Mouse (Mus musculus): ENCODE measurements around the gene Gm4353. TPM values are rescaled to one million over a fixed set of nuclear protein-coding genes. Genes with fewer than 3 reads are reported as not detected.

The Gm4353 gene
- polyA plus RNA-seq, 1 experiment from 2014 or later, result 1.0 TPM

- peaks cover 17% of the 10 kb centered on the region for H3K4me1 ChIP-seq (ENCODE audit: control insufficient read depth, insufficient read depth, low read length)
- no peak overlapping the region for H3K9ac ChIP-seq (ENCODE audit: low read depth, low read length)
- H3K4me2 ChIP-seq (ENCODE audit: low read length), result no peak overlapping the region
- H3K4me3 ChIP-seq (ENCODE audit: low read depth, low read length), result no peak overlapping the region
- no peak for ATAC-seq
- H3K27me3 ChIP-seq (ENCODE audit: control insufficient read depth, insufficient read depth, low read depth, low read length), result no peaks in the 10 kb centered on the region
- WGBS, result 87% methylated on average over 7 of the region's 7 CpGs
- no peaks in the 10 kb centered on the region for H3K9me3 ChIP-seq (replicated peaks; ENCODE audit: control insufficient read depth, low read length, poor library complexity, severe bottlenecking)
- peaks cover 19% of the 10 kb centered on the region for H3K36me3 ChIP-seq (ENCODE audit: control insufficient read depth, insufficient read depth, low read length)
- H3K27ac ChIP-seq (ENCODE audit: low read length), result no peak overlapping the region
Measured at GRCm38 (mm10) chr7:116099952-116100528, 15.6 kb upstream of the Gm4353 start.

GRCm38 (mm10) chr7:116093466-116093850 is 9.0 kb upstream of the Gm4353 start:
- H3K9me3 ChIP-seq (replicated peaks; ENCODE audit: control insufficient read depth, low read length, poor library complexity, severe bottlenecking), result no peaks in the 10 kb centered on the region
- peak overlapping the region; percentile 70 for H3K4me3 ChIP-seq (ENCODE audit: low read depth, low read length)
- peak overlapping the region; percentile 92 for H3K9ac ChIP-seq (ENCODE audit: low read depth, low read length)
- under 1% methylated on average over 19 of the region's 19 CpGs for WGBS
- H3K27ac ChIP-seq (ENCODE audit: low read length), result peak overlapping the region; percentile 98
- peak; percentile 90 for ATAC-seq
- peak overlapping the region; percentile 84 for H3K4me2 ChIP-seq (ENCODE audit: low read length)
- peaks cover 22% of the 10 kb centered on the region for H3K4me1 ChIP-seq (ENCODE audit: control insufficient read depth, insufficient read depth, low read length)
- no peaks in the 10 kb centered on the region for H3K27me3 ChIP-seq (ENCODE audit: control insufficient read depth, insufficient read depth, low read depth, low read length)
- H3K36me3 ChIP-seq (ENCODE audit: control insufficient read depth, insufficient read depth, low read length), result no peaks in the 10 kb centered on the region

- Histone ChIP-seq H3K4me2 (ENCODE audit: low read length) (peak overlapping the region; percentile 84), H3K9me3 (replicated peaks; ENCODE audit: control insufficient read depth, low read length, poor library complexity, severe bottlenecking) (no peaks in the 10 kb centered on the region), H3K27ac (ENCODE audit: low read length) (peak overlapping the region; percentile 98), H3K27me3 (ENCODE audit: control insufficient read depth, insufficient read depth, low read depth, low read length) (no peaks in the 10 kb centered on the region), H3K36me3 (ENCODE audit: control insufficient read depth, insufficient read depth, low read length) (no peaks in the 10 kb centered on the region), H3K4me1 (ENCODE audit: control insufficient read depth, insufficient read depth, low read length) (peaks cover 22% of the 10 kb centered on the region), H3K4me3 (ENCODE audit: low read depth, low read length) (peak overlapping the region; percentile 70), H3K9ac (ENCODE audit: low read depth, low read length) (peak overlapping the region; percentile 92)
- peak; percentile 100 for ATAC-seq
- under 1% methylated on average over 38 of the region's 38 CpGs for WGBS
Measured at GRCm38 (mm10) chr7:116092710-116093465, 8.5 kb upstream of the Gm4353 start.

DNA sequence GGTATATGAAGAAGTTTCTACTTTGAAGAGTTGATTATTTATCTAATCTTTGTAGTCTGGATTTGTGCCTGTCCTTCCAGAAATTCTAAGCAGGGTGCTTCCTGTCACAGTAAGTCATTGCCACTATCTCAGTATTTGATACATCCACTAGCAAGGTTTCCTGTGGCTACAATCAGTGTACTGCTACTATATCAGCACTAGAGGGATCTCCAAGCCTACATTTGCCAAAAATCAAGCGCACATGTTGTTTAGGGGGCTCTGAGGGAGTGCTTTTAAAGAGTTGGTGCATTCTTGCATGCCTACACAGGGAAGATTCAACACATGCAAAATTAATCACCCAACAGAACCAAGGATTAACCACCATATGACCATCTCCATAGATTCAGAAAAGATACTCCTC is 23.7 kb downstream of the Gm4353 start:
- H3K4me1 ChIP-seq (ENCODE audit: control insufficient read depth, insufficient read depth, low read length), result no peaks in the 10 kb centered on the region
- no peaks in the 10 kb centered on the region for H3K36me3 ChIP-seq (ENCODE audit: control insufficient read depth, insufficient read depth, low read length)
- no peaks in the 10 kb centered on the region for H3K9me3 ChIP-seq (replicated peaks; ENCODE audit: control insufficient read depth, low read length, poor library complexity, severe bottlenecking)
- no peak for ATAC-seq
- WGBS, result 49% methylated on average over 1 of the region's 1 CpGs
- H3K27me3 ChIP-seq (ENCODE audit: control insufficient read depth, insufficient read depth, low read depth, low read length), result no peaks in the 10 kb centered on the region
- no peak overlapping the region for H3K9ac ChIP-seq (ENCODE audit: low read depth, low read length)
- no peak overlapping the region for H3K4me2 ChIP-seq (ENCODE audit: low read length)
- H3K27ac ChIP-seq (ENCODE audit: low read length), result no peak overlapping the region
- no peak overlapping the region for H3K4me3 ChIP-seq (ENCODE audit: low read depth, low read length)

- H3K4me2 ChIP-seq (ENCODE audit: low read length), result peak overlapping the region; percentile 100
- ATAC-seq, result no peak
Measured at GRCm38 (mm10) chr7:116040470-116041019, 43.9 kb downstream of the Gm4353 start.

DNA sequence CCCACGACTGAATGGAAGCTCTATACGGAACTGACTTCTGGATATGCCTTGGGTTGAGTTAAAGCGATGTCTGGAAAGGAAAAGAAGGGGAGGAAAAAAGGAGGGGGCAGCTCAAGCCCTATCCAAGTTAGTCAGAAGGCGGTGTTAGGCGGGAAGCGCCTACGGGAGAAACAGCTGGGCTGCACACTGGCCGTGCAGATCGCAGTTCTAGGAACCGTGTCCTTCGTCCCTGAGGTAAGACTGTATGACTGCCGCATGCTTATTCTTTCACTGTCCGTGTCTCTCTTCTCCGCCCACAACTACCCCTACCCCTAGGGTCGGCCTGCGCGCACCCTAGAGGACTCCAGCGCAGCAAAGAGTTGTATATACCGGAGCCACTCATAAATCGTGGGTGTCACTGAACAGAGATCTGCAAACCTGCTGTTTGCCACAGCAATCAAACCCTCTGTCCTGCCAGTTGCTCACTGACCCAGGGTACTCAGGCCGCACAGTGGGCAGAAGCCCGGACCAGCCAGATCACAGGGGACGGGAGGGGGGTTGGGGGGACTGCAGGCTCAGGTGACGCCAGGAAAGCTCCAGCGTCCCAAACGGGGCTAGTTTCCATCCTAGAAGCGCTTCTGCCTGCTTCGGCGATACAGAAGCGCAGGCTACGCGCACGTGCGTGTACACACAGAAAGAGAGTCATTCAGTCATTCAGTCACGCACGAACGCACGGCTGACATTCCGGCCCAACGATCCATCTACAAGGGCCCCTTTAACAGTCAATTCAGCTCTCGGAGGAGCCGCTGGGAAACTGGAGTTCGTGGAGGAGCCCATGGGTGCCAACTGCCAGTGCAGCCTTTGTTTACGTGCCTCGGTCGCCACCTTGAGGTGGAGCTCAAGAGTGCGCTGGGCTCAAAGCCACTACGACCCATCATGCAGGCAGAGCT is 44.6 kb downstream of the Gm4353 start:
- WGBS, result under 1% methylated on average over 48 of the region's 48 CpGs
- Histone ChIP-seq H3K4me1 (ENCODE audit: control insufficient read depth, insufficient read depth, low read length) (peaks cover 17% of the 10 kb centered on the region), H3K36me3 (ENCODE audit: control insufficient read depth, insufficient read depth, low read length) (no peaks in the 10 kb centered on the region), H3K9me3 (replicated peaks; ENCODE audit: control insufficient read depth, low read length, poor library complexity, severe bottlenecking) (no peaks in the 10 kb centered on the region), H3K27ac (ENCODE audit: low read length) (peak overlapping the region; percentile 63; the same call in 1 of the 2 replicates), H3K4me3 (ENCODE audit: low read depth, low read length) (peak overlapping the region; percentile 47), H3K9ac (ENCODE audit: low read depth, low read length) (peak overlapping the region; percentile 63), H3K4me2 (ENCODE audit: low read length) (peak overlapping the region; percentile 100), H3K27me3 (ENCODE audit: control insufficient read depth, insufficient read depth, low read depth, low read length) (peaks cover 27% of the 10 kb centered on the region)
- ATAC-seq, result peak; percentile 90

More at GRCm38 (mm10) chr7:116040470-116041019, 43.9 kb downstream of the Gm4353 start:
- H3K4me1 ChIP-seq (ENCODE audit: control insufficient read depth, insufficient read depth, low read length), result peaks cover 20% of the 10 kb centered on the region
- peak overlapping the region; percentile 47 for H3K4me3 ChIP-seq (ENCODE audit: low read depth, low read length)
- H3K9ac ChIP-seq (ENCODE audit: low read depth, low read length), result peak overlapping the region; percentile 63; the same call in 1 of the 2 replicates
- no peak overlapping the region for H3K27ac ChIP-seq (ENCODE audit: low read length)
- H3K27me3 ChIP-seq (ENCODE audit: control insufficient read depth, insufficient read depth, low read depth, low read length), result peaks cover 26% of the 10 kb centered on the region
- WGBS, result 13% methylated on average over 15 of the region's 15 CpGs
- H3K36me3 ChIP-seq (ENCODE audit: control insufficient read depth, insufficient read depth, low read length), result no peaks in the 10 kb centered on the region
- no peaks in the 10 kb centered on the region for H3K9me3 ChIP-seq (replicated peaks; ENCODE audit: control insufficient read depth, low read length, poor library complexity, severe bottlenecking)

DNA sequence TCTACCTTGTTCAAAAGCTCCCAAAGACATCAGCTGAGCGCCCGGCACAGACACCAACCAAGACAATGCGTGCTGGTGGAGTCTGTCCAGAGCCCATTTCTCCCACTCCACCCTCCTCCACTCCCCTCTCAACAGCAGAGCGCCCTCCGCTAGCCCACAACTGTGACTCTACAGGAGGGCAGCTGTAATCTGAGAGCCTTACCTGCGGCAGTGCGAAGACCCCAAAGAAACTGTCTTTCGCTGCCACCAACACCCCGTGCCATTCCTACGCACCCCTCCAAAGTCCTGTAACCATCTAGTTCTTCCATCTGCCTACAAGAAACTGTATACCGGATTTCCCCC is 45.3 kb downstream of the Gm4353 start, which contains the start of gene 1110004F10Rik:
Gene 1110004F10Rik, plus strand, starts transcription at position 202 of the 342 bp plus-strand sequence.
- peak; percentile 26; the same call in 1 of the 2 replicates for ATAC-seq
- H3K9me3 ChIP-seq (replicated peaks; ENCODE audit: control insufficient read depth, low read length, poor library complexity, severe bottlenecking), result no peaks in the 10 kb centered on the region
- H3K4me1 ChIP-seq (ENCODE audit: control insufficient read depth, insufficient read depth, low read length), result peaks cover 24% of the 10 kb centered on the region
- peak within 1 kb of the TSS; percentile 63 for H3K9ac ChIP-seq (ENCODE audit: low read depth, low read length)
- under 1% methylated on average over 11 of the region's 11 CpGs for WGBS
- H3K36me3 ChIP-seq (ENCODE audit: control insufficient read depth, insufficient read depth, low read length), result no peaks in the 10 kb centered on the region
- H3K27me3 ChIP-seq (ENCODE audit: control insufficient read depth, insufficient read depth, low read depth, low read length), result peaks cover 27% of the 10 kb centered on the region
- H3K27ac ChIP-seq (ENCODE audit: low read length), result peak within 1 kb of the TSS; percentile 63; the same call in 1 of the 2 replicates
- peak within 1 kb of the TSS; percentile 100 for H3K4me2 ChIP-seq (ENCODE audit: low read length)
- peak within 1 kb of the TSS; percentile 47 for H3K4me3 ChIP-seq (ENCODE audit: low read depth, low read length)

- H3K27me3 ChIP-seq (ENCODE audit: control insufficient read depth, insufficient read depth, low read depth, low read length), result peaks cover 29% of the 10 kb centered on the region
- no peaks in the 10 kb centered on the region for H3K36me3 ChIP-seq (ENCODE audit: control insufficient read depth, insufficient read depth, low read length)
- peak within 1 kb of the TSS; percentile 100 for H3K4me2 ChIP-seq (ENCODE audit: low read length)
- H3K4me3 ChIP-seq (ENCODE audit: low read depth, low read length), result peak within 1 kb of the TSS; percentile 47
- 1% methylated on average over 11 of the region's 11 CpGs for WGBS
- no peak for ATAC-seq
- 0 out of 2 replicates have a peak within 1 kb of the TSS, but pooled peaks have one; percentile 63 for H3K27ac ChIP-seq (ENCODE audit: low read length)
- peak within 1 kb of the TSS; percentile 63 for H3K9ac ChIP-seq (ENCODE audit: low read depth, low read length)
- H3K9me3 ChIP-seq (replicated peaks; ENCODE audit: control insufficient read depth, low read length, poor library complexity, severe bottlenecking), result no peaks in the 10 kb centered on the region
- H3K4me1 ChIP-seq (ENCODE audit: control insufficient read depth, insufficient read depth, low read length), result peaks cover 30% of the 10 kb centered on the region
Measured at GRCm38 (mm10) chr7:116038511-116038910, 45.9 kb downstream of the Gm4353 start, which contains the start of gene Sox6. Sox6 (minus strand) TSS chr7:116038796.

All from midbrain, embryonic 16.5 days (tissue).